Mouse (Mus musculus): Measurements from ENCODE around the gene Bcl7a.

Bcl7a gene

DNA sequence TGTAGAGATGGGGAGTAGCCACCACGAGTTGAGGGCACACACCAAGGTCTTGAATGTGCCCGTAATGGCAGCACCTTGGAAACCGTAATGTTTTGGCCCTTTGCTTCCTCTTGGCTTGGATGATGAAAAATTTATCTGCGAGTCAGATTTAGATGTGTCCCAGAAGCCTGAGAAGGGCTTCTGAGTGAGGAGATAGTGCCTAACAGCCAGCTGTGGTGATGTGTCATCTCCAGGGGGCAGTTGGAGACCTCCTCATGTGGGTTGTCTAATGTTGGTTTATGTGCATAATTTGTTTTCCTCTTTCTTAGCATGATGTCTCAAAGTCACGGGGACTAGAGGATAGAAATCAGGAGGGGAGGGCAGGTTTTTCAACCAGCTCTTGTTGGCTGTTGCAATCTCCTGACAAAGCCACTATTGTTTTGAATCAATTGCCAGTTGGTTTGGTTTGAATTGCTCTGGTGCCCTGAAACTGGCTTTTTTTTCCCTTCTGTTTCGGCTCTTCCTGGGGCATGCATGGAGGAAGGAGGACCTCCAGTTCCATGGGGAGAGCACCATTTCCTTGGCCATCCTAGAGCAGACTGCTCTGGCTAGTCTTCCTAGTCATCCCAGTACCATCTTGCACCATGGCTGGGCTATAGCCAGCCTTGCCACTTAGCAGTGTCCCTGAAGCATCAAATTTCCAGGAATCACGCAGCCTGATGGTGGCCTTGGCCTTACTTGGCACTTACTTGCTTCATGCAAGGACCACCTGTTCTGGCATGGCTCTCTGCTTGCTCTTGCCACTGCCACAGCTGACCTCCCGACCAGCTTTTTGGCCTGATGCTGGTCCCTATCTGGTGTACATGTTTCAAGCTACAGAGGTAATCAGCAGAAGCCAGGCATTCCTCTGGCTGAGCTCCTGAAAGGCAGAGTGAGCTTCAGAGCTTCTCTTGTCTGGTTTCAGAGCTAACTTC lies 73.2 kb downstream of the Bcl7a start:
- in situ Hi-C loops (cut with MboI, MseI) = no loop called here

DNA sequence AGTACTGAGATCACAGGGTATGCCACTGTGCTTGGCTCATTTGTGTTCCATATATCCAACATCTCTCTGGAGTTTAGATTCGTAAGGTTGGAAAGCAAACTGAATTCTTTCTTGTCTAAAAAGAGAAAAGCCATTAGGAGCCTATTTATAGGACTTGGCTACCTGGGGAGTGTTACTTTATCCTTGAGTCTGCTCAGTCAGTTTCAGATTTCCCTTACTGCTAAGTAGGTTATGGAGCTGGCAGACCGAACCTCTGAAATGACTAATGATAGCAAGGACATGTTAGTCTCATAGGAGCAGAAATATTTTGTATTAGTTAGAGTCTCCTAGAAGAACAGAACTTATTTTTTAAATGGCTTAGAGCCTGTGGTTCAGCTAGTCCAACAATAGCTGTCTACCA lies 80.3 kb downstream of the Bcl7a start:
- in situ Hi-C loops (cut with MboI, MseI) = no loop called here
